Mouse (Mus musculus): ENCODE results near the gene Ltb4r2. TPM values are rescaled to one million over a fixed set of nuclear protein-coding genes. Genes with fewer than 3 reads are reported as not detected.
A peak's percentile ranks its signal among the peaks of the same experiment; 100 is the strongest.

The Ltb4r2 gene
- total RNA-seq, 2 experiments from 2014 or later, result 0.22 TPM; not detected in 1

DNA sequence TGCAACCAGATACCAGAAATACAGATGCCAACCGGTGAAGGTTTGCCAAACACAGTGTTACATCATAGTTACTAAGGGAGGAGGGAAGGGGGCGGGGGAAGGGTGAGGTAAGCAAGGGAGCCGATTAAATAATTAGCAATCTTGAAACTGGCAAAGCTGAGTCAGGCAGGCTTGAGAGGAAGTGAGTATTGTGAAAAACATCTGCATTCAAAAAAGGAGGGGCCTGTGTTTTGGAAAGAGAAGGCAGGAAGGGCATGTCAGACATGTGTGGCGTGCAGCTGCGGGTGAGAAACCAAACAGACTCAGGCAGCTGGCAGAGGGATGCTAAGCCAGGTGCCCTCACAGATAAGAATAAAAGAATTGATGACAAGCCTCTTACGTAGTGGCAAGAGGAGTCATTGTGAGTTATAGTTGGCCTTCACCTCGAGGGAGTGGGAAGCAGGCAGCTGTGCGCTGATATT is 36.8 kb upstream of the Ltb4r2 start:
- no peak for DNase-seq (ENCODE audit: low spot score in 2 of 2)
- Histone ChIP-seq H3K27ac (no peak overlapping the region), H3K4me3 (no peak overlapping the region)
- TF ChIP-seq CTCF (conservative IDR thresholded peaks at IDR 0.05), result no peak

DNA sequence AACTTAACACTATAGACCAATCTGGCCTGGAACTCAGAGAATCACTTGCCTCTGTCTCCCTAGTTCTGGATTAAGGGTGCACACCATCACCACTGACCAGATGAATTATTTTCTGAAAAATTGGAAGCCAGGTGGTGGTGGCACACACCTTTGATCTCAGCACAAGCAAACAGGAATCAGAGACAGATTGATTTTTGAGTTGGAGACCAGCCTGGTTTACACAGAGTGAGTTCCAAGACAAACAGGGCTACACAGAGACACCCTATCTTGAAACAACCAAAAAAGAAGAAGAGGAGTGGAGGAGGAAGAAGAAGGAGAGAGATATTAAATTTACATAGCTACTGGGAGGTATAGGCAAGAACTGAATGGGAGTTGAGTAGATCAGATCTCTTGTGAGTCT is 35.0 kb upstream of the Ltb4r2 start:
- DNase-seq (ENCODE audit: low spot score in 2 of 2), result no peak
- TF ChIP-seq CTCF (conservative IDR thresholded peaks at IDR 0.05), result no peak

DNA sequence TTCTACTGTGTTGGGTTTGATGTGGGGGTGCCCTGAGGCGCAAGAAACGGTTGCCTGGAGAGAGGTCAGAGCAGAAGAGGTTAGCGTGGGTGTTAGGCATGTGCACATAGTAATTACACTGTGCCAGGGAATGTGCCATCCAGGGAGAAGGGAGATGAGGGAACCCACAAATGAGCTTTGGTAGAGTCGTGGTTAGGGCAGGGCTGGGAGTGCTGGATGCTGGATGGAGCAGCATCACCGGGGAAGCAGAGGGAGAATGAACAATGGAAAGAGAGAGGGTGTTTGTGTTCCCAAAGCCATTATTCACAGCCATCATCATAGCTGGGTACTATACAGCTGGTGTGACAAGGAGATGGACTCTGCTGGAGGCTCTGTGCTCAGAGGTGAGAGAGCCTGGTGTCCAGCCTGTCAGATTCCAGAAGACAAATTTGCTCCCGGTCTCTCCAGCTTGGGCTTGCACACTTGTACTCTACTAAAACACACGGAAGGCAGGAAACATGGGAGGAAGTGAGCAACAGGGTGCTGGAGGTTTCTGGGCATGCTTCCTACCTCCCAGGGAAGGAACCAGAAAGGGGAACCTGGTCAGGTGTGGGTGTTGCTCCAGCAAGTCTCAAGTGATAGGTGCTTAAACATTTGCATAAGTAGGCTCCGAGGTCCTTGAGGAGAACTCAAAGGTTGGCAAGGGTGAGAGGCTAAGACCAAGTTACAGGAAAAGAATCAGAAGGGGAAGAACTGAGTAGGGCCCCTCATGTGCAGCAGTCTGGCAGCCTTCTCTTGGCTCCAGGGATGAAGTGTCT is 33.1 kb upstream of the Ltb4r2 start:
- H3K4me3 ChIP-seq, result no peak overlapping the region
- no peak overlapping the region for H3K27ac ChIP-seq
- no peak for TF ChIP-seq CTCF (conservative IDR thresholded peaks at IDR 0.05)
- DNase-seq (ENCODE audit: low spot score in 2 of 2), result no peak

More for the DNA sequence above, 35.0 kb upstream of the Ltb4r2 start:
- no peak overlapping the region for H3K27ac ChIP-seq
- no peak overlapping the region for H3K4me3 ChIP-seq

DNA sequence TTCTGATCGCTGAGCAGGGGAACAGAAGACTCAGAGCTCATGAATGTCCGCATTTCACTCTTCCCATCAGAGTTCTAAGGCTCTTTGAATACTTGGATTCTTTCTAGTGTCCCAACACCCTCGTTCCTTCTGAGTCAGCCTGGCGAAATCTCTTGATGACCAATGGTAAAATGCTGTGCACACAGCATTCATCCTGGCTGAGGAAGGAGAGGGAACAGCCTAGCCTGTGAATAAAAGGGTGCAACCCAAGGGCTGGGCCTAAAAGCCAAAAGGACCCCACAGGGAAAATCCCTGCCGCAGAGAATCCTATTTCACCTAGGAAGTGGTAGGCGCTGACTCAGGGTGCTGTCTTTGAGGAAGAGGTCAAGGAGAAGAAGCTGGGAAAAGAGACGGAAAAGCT is 31.1 kb upstream of the Ltb4r2 start:
- no peak overlapping the region for H3K4me3 ChIP-seq
- DNase-seq (ENCODE audit: low spot score in 2 of 2), result no peak
- H3K27ac ChIP-seq, result peak overlapping the region; percentile 82
- no peak for TF ChIP-seq CTCF (conservative IDR thresholded peaks at IDR 0.05)

DNA sequence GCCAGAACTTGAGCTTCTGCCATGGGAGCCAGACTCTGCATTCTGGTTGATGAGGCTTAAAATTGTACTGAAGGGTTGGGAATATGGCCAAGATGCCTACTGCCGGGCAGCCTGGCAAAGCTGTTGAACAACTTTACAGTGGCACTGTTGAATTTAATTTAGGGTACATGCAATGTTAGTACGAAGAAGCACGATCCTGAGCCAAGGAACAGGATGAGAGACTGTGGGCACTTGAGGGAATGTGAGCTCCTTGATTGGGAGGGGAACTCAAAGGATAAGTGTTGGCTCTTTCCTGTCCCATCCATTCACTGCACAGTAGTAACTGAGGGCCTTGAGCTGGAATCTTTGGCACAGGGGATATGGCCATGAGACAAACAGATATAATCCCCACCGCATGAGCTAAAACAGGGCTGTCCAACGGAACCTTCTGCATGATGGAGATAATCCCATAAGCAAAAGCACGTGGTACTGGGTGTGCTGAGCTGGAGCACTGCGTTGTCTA is 30.6 kb upstream of the Ltb4r2 start:
- no peak for TF ChIP-seq CTCF (conservative IDR thresholded peaks at IDR 0.05)
- peak overlapping the region; percentile 82 for H3K27ac ChIP-seq
- H3K4me3 ChIP-seq, result no peak overlapping the region
- DNase-seq (ENCODE audit: low spot score in 2 of 2), result peak; percentile 42 to 59

DNA sequence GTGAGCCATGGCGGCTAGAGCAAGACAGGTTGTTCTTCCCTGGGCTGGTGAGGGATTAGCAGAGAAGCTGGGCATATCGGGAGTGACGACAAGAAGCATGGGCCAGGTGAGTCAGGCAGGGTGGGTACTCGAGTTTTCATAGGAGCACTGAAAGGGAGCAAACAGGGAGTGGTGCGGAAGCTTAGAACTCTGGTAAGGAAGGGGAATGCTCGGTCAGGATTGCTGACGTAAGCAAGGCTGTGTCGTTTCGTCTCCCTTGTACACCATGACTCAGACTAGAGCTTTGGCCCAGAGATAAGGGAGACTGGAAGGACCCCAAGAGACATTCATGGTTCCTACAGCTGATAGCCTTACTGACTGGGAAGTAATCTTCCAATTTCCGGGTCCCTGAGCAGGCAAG is 27.3 kb upstream of the Ltb4r2 start:
- H3K27ac ChIP-seq, result no peak overlapping the region
- TF ChIP-seq CTCF (conservative IDR thresholded peaks at IDR 0.05), result no peak
- DNase-seq (ENCODE audit: low spot score in 2 of 2), result no peak
- H3K4me3 ChIP-seq, result no peak overlapping the region

DNA sequence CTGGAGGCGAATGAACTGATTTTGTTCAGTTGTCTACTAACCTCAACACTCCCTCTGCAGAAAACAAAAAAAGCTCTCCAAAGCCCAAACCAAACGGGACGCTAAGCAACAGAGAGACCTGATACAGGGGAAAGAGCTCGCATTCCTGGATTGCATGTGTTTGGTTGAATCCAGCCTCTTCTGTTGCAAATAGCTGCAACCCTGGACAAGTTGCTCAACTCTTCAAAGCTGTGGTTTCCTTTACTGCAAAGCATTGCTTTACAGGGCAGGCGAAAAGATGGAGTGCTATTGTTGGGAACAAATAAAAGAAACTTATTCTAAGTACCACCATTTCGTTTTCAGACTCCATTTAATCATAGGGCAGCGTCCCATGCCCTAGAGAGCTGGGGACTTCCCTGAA is 26.4 kb upstream of the Ltb4r2 start:
- H3K4me3 ChIP-seq, result no peak overlapping the region
- TF ChIP-seq CTCF (conservative IDR thresholded peaks at IDR 0.05), result no peak
- H3K27ac ChIP-seq, result no peak overlapping the region
- no peak for DNase-seq (ENCODE audit: low spot score in 2 of 2)

DNA sequence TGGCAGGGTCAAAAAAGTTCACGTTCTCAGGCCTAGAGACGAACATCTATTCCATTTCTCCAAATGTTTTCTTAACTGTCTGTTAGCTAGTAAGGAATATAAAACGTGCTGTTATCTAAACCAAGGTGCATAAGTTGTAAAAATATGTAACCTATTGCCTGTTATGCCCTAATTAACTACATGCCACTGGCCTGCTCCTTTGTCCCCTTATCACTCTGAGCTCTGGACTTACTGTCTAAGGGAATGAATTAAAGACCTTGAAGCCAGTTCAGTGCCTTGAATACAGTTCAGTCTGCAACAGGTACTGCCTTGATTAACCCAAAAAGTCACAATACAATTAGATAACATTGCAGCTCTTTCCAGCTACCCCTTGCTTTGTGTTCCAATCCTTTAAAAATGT is 25.9 kb upstream of the Ltb4r2 start:
- no peak for TF ChIP-seq CTCF (conservative IDR thresholded peaks at IDR 0.05)
- Histone ChIP-seq H3K4me3 (no peak overlapping the region), H3K27ac (no peak overlapping the region)
- DNase-seq (ENCODE audit: low spot score in 2 of 2), result no peak

DNA sequence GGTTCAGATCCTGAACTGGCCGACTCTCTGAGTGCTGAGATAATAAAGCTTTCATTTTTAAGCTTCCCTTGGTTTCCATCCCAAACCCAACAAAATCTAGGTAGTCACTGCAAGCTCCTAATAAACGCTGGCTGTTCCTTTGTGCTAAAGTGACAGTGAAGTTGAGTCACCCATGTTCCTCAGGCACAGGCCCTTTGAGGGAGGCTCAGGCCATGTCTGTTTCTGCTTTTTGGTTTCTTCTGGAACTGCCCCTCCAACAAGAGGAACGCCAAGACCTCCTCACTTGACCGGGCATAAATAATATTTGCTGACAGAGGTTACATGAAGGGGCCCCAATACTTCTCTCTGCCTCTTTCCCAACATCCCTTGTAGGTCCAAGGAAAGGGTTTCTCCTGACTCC is 25.5 kb upstream of the Ltb4r2 start:
- no peak for TF ChIP-seq CTCF (conservative IDR thresholded peaks at IDR 0.05)
- Histone ChIP-seq H3K4me3 (no peak overlapping the region), H3K27ac (no peak overlapping the region)
- DNase-seq (ENCODE audit: low spot score in 2 of 2), result no peak

DNA sequence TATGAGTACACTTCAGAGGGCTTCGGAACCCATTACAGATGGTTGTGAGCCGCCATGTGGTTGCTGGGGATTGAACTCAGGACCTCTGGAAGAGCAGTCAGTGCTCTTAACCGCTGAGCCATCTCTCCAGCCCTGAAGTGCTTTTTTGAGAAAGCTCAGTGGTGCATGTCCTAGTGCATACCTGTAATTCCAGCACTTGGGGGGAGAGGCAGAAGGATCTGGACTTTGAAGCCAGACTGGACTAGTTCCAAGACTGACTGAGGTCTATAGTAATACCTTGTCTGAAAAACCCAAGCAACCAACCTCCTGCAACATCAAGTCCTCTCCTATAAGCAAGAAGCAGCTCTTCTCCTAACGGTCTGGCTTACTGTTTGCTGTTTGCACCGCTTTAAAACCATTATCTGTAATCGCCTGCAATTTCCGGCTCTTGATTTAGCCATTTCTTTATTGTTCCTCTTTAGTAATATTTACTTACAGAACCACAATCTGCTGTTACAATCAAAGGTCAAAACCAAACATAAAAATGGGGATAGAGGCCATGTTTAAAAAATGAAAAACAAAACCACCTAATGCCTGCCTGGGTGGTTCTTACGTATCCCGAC is 24.0 kb upstream of the Ltb4r2 start:
- H3K27ac ChIP-seq, result no peak overlapping the region
- no peak for DNase-seq (ENCODE audit: low spot score in 2 of 2)
- no peak for TF ChIP-seq CTCF (conservative IDR thresholded peaks at IDR 0.05)
- H3K4me3 ChIP-seq, result no peak overlapping the region

DNA sequence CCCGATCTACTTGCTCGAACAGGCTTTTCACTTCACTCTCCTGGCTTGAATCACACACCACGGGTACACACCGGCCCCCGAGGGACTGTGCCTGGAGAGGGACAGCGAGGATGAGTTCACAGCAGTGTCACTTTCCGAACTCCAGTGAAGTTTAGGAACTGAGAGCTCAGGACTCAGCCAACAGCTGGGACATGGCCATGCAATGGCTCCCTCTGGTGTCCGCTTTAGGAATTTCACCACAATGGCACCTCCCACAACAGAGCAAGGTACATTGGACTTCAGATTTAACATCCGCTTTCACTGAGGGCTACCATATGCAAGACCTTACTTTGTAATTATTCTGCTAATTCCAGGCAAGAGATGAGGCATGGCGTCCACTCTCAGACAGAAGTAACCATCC is 17.5 kb upstream of the Ltb4r2 start:
- DNase-seq (ENCODE audit: low spot score in 2 of 2), result peak; percentile 81 to 92
- Histone ChIP-seq H3K4me3 (no peak overlapping the region), H3K27ac (no peak overlapping the region)
- peak; percentile 99 for TF ChIP-seq CTCF (conservative IDR thresholded peaks at IDR 0.05)

DNA sequence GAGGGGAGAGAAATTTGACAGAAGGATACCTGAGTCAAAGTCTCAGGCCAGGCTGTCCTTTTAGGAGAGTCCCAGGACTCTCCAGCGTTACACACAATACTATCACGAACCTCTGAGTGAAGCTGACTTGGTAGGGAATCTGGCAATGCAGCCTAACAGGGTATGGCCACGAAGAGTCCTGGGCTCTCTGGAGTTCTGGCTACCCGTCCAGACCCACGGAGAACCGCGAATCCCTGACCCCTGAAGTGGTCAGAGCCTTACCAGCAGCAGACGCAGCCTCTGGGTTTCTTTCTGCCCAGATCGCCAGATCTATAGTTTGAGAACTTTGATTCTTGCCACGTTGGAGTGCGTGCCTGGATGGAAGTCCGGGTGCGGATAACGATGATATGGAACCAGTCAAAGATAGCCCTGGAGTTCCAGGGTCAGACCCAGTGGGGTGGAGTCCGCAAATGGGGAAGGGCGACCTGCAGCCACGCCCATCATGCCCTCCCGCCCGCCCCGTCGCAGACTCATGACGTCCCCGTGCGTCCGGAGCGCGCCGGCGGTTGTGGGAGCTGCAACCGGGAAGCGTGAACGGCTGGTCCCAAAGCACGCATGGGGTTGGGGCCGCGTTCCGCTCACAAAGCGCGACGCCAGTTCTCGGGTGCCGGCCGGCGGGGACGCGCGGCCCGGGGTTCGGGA is 15.9 kb upstream of the Ltb4r2 start, which contains the start of the genes Dhrs1 and Nop9:
Gene Dhrs1, minus strand, starts transcription at position 511 of the 681 bp plus-strand sequence.
Gene Nop9, plus strand, starts transcription at position 514 of the 681 bp plus-strand sequence.
- Histone ChIP-seq H3K27ac (peak within 1 kb of the TSS; percentile 78), H3K4me3 (peak within 1 kb of the TSS; percentile 67)
- DNase-seq (ENCODE audit: low spot score in 2 of 2), result peak; percentile 84 to 89
- peak; percentile 35 for TF ChIP-seq CTCF (conservative IDR thresholded peaks at IDR 0.05)

DNA sequence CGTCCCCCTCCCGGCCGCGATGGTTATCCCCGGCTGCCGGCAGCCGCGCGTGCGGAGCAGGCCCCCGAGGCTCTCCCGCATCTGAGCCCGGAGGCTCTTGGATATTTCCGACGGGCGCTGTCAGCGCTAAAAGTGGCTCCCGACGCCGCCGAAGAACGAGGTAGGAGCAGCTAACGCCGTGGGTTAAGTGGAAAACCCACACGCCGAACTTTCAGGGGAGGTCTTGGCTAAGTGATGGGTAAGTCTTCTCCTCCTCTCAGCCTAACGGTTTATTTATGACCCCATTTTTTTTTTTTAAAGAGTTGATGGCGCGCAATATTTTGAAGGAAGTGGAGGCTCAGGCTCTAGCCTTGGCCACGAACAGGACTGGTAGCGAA is 15.4 kb upstream of the Ltb4r2 start:
- Histone ChIP-seq H3K27ac (peak overlapping the region; percentile 78), H3K4me3 (peak overlapping the region; percentile 67)
- TF ChIP-seq CTCF (conservative IDR thresholded peaks at IDR 0.05), result no peak
- no peak for DNase-seq (ENCODE audit: low spot score in 2 of 2)
